Mouse (Mus musculus) MEL (cell line): ENCODE results near the gene Hist1h2bc. TPM values are rescaled to one million over a fixed set of nuclear protein-coding genes. Genes with fewer than 3 reads are reported as not detected.

Source experiments
- DNase-seq: peaks from one replicate; pipeline ENCODE4 v3.0.0; 2011; ENCODE audit warnings: low read depth, low spot score
- H3K27ac ChIP-seq: 2 replicates; pipeline ENCODE4 v1.5.1; 2012; ENCODE audit warnings: low read depth, mild to moderate bottlenecking, control low read depth, low read length, moderate library complexity; ENCODE audit not compliant: control insufficient read depth
- H3K27me3 ChIP-seq, 2 experiments: fragments of 150-350 bp in 1 of 2; sonication (generic) in 1 of 2; 2 replicates each; pipeline ENCODE4 v1.6.1; 2012; ENCODE audit warnings: low read length in 2 of 2, mild to moderate bottlenecking in 2 of 2, improper control_type of control experiment in 1 of 2, moderate library complexity in 1 of 2; ENCODE audit not compliant: insufficient read depth in 2 of 2, control insufficient read depth in 1 of 2
- H3K36me3 ChIP-seq, 2 experiments: 2 replicates each; pipeline ENCODE4 v1.6.1; 2012 to 2014; ENCODE audit warnings: low read length in 2 of 2, improper control_type of control experiment in 1 of 2, inconsistent platforms in 1 of 2, mild to moderate bottlenecking in 1 of 2; ENCODE audit not compliant: insufficient read depth in 2 of 2, control insufficient read depth in 1 of 2
- H3K4me1 ChIP-seq, 2 experiments: fragments of 150-350 bp in 1 of 2; sonication (generic) in 1 of 2; 2 replicates each; pipeline ENCODE4 v1.6.1; 2012; ENCODE audit warnings: low read length in 2 of 2, improper control_type of control experiment in 1 of 2, mild to moderate bottlenecking in 1 of 2; ENCODE audit not compliant: insufficient read depth in 2 of 2, control insufficient read depth in 1 of 2
- H3K4me3 ChIP-seq, 2 experiments: fragments of 150-350 bp in 1 of 2; sonication (generic) in 1 of 2; 2 replicates each; pipeline ENCODE4 v1.5.1; 2012; ENCODE audit warnings: low read depth in 2 of 2, low read length in 2 of 2, mild to moderate bottlenecking in 2 of 2, moderate library complexity in 2 of 2, control low read depth in 1 of 2, improper control_type of control experiment in 1 of 2; ENCODE audit not compliant: control insufficient read depth in 1 of 2, insufficient read depth in 1 of 2
- H3K79me2 ChIP-seq: 2 replicates; pipeline ENCODE4 v1.6.1; 2012; ENCODE audit warnings: mild to moderate bottlenecking, low read length, moderate library complexity; ENCODE audit not compliant: control insufficient read depth, poor library complexity, insufficient read depth
- H3K9ac ChIP-seq: 2 replicates; pipeline ENCODE4 v1.6.1; 2012; ENCODE audit warnings: low read depth, mild to moderate bottlenecking, control low read depth, low read length, moderate library complexity; ENCODE audit not compliant: control insufficient read depth, poor library complexity, severe bottlenecking
- H3K9me3 ChIP-seq: fragments of 150-350 bp; sonication (generic); replicated peaks from 2 replicates; pipeline ENCODE4 v1.6.1; 2012; ENCODE audit warnings: mild to moderate bottlenecking, low read length, improper control_type of control experiment, moderate library complexity; ENCODE audit not compliant: insufficient read depth
- CHD2 ChIP-seq: IDR thresholded peaks from 2 replicates; pipeline ENCODE4 v1.6.1; 2011; ENCODE audit warnings: low read length, improper control_type of control experiment
- CTCF ChIP-seq, 3 experiments: IDR thresholded peaks in 2 of 3; conservative IDR thresholded peaks in 1 of 3; 2 replicates each; pipeline ENCODE4 v1.5.1; 2011 to 2012; ENCODE audit warnings: low read length in 3 of 3, low read depth in 2 of 3, mild to moderate bottlenecking in 2 of 3, improper control_type of control experiment in 1 of 3, inconsistent platforms in 1 of 3, mixed read lengths in 1 of 3, moderate library complexity in 1 of 3; ENCODE audit not compliant: control insufficient read depth in 1 of 3, insufficient read depth in 1 of 3, poor library complexity in 1 of 3, severe bottlenecking in 1 of 3
- E2F4 ChIP-seq: IDR thresholded peaks from 2 replicates; pipeline ENCODE4 v1.6.1; 2011; ENCODE audit warnings: low read depth, low read length, improper control_type of control experiment, borderline replicate concordance
- GATA1 ChIP-seq: IDR thresholded peaks from 2 replicates; pipeline ENCODE4 v1.6.1; 2011; ENCODE audit warnings: low read depth, low read length, improper control_type of control experiment
- JUND ChIP-seq: IDR thresholded peaks from 2 replicates; pipeline ENCODE4 v1.6.1; 2011; ENCODE audit warnings: low read depth, mild to moderate bottlenecking, improper control_type of control experiment, low read length
- KAT2A ChIP-seq: conservative IDR thresholded peaks from 2 replicates; pipeline ENCODE4 v1.6.1; 2012; ENCODE audit warnings: low read depth, low read length, improper control_type of control experiment, inconsistent platforms
- MYB ChIP-seq: IDR thresholded peaks from 2 replicates; pipeline ENCODE4 v1.6.1; 2011; ENCODE audit warnings: mild to moderate bottlenecking, low read depth, low read length, improper control_type of control experiment
- NRF1 ChIP-seq: IDR thresholded peaks from 2 replicates; pipeline ENCODE4 v1.6.1; 2014; ENCODE audit warnings: low read depth, mild to moderate bottlenecking, inconsistent platforms, low read length, improper control_type of control experiment, moderate library complexity; ENCODE audit not compliant: poor library complexity, insufficient read depth, severe bottlenecking
- POLR2AphosphoS2 ChIP-seq: IDR thresholded peaks from 2 replicates; pipeline ENCODE4 v1.6.1; 2011; ENCODE audit warnings: low read length, improper control_type of control experiment
- POLR2AphosphoS5 ChIP-seq: IDR thresholded peaks from 2 replicates; pipeline ENCODE4 v1.6.1; 2012; ENCODE audit warnings: low read depth, borderline replicate concordance, mild to moderate bottlenecking, inconsistent platforms, low read length, moderate library complexity, mixed read lengths
- TBP ChIP-seq: IDR thresholded peaks from 2 replicates; pipeline ENCODE4 v1.8.0; 2011; ENCODE audit warnings: low read depth, low read length, improper control_type of control experiment
- UBTF ChIP-seq: IDR thresholded peaks from 2 replicates; pipeline ENCODE4 v1.6.1; 2012; ENCODE audit warnings: low read depth, mild to moderate bottlenecking, inconsistent platforms, low read length, improper control_type of control experiment, moderate library complexity, borderline replicate concordance; ENCODE audit not compliant: insufficient read depth
- ZKSCAN1 ChIP-seq: IDR thresholded peaks from 2 replicates; pipeline ENCODE4 v1.6.1; 2012; ENCODE audit warnings: low read depth, mild to moderate bottlenecking, inconsistent platforms, low read length, improper control_type of control experiment, moderate library complexity
- polyA plus RNA-seq, 2 experiments: library from polyadenylated mRNA; stranded (reverse) in 1 of 2; unstranded in 1 of 2; fragments of >175 nt in 1 of 2; fragments of >200 nt in 1 of 2; gene quantifications; 2 replicates each; pipeline versions ENCODE4 v1.2.1 to v1.2.4; 2012; ENCODE audit warnings: low replicate concordance in 2 of 2, low read depth in 1 of 2; ENCODE audit not compliant: insufficient read length in 2 of 2, insufficient read depth in 1 of 2, missing spikeins in 1 of 2
- total RNA-seq: library from RNA; depleted of rRNA; stranded (reverse); fragments of 300-350 nt; gene quantifications from 2 replicates; pipeline ENCODE4 v1.2.3, GENCODE M21; 2012

Hist1h2bc gene
- total and polyA plus RNA-seq, 3 experiments, result 3.1 to 694 TPM; not detected in 1

DNA sequence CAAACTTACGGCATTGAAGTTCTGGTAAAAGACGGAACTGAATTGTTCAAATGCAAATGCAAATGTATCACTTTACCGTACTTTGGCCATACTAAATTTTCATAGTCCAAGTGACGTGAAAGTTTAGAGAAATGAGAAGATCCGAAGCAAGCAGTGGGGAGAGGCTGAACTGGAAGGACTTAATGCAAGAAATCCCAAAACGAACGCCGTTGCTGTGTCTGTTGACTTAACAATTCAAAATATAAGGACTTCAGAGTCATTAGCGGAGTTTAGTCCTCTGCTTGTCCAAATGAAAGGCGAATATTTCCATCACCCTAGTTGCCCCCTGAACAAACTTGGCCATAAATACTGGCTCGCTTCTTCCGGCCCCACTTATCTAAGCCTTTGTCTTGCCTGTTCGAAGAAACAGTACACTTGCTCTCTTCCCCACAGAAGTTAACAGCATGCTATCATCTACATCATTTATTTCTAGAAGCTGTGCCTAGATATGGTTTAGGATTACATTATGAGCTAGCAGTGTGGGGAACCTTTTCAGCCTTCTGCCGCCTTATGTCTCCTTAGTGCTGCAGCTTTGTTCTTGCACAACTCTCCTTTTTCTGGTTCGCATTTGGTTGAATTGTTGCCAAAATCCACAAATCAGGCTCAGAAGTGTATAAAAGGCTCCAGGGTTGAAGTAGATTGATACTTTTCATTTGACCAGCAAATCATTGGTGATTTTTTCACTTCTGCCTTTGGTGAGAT lies 1.3 kb downstream of the Hist1h2bc start (continued):
- no peak for TF ChIP-seq CTCF (IDR thresholded peaks at IDR 0.05 in 2 of 3, conservative IDR thresholded peaks at IDR 0.05 in 1 of 3; ENCODE audit: control insufficient read depth in 1 of 3, insufficient read depth in 1 of 3, low read depth in 2 of 3, low read length in 3 of 3, poor library complexity in 1 of 3, severe bottlenecking in 1 of 3)

DNA sequence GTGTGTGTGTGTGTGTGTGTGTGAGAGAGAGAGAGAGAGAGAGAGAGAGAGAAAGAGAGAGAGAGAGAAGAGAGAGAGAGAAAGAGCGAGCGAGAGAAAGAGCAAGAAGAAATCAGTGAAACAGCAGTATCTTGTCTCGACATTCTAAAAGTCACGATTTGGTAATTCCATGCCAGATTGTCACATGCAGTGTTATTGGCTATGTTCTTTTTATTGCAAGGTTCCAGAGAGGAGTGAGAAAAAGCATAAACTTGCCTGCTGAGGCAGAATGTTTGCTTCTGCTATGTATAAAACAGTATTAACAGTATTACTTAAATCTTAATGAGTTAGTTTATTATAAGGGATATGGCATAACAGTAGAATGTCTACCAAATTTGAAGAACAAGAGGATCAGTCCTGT lies 2.0 kb downstream of the Hist1h2bc start:
- H3K4me3 ChIP-seq, result peak overlapping the region; percentile 25 to 48
- TF ChIP-seq TBP (0 out of 2 replicates have a peak, but pooled peaks have one; percentile 3), CHD2 (no peak)
- TF ChIP-seq, all 39 proteins: peak for 1
- H3K27me3 ChIP-seq, result no peaks in the 10 kb centered on the region
- H3K9ac ChIP-seq, result peak overlapping the region; percentile 71
- H3K79me2 ChIP-seq, result no peaks in the 10 kb centered on the region; the same call in 1 of the 2 replicates
- peaks cover 0 to 20% of the 10 kb centered on the region in 2 experiments; a peak in 2 of 4 replicates for H3K4me1 ChIP-seq
- peaks cover 0 to 21% of the 10 kb centered on the region in 2 experiments; a peak in 2 of 4 replicates for H3K36me3 ChIP-seq
- DNase-seq, result peak; percentile 53
- no peaks in the 10 kb centered on the region for H3K9me3 ChIP-seq
- H3K27ac ChIP-seq, result peak overlapping the region; percentile 92

DNA sequence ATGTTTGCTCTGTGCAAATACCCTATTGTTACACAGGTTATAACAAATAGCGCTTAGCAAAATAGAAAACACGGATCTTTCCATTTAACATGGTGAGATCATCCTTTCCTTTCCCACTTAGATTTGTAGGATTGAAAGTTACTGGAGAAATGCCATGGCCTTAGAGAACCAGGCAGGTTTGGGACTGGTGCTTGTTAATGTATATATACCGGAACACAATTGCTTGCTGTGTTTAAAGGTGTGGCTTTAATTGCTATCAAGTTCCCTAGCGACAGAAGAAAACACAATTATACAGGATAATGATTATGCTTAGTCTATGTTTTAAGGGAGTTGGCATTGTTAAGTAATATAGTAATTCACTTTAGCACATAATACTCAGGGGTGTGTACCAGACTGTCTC lies 3.2 kb downstream of the Hist1h2bc start:
- DNase-seq, result no peak
- H3K4me3 ChIP-seq, result no peak overlapping the region
- H3K9me3 ChIP-seq, result no peaks in the 10 kb centered on the region
- no peak overlapping the region for H3K27ac ChIP-seq
- H3K9ac ChIP-seq, result no peak overlapping the region
- TF ChIP-seq MYB, result no peak
- TF ChIP-seq ZKSCAN1, result no peak
- TF ChIP-seq POLR2AphosphoS5, result no peak
- TF ChIP-seq POLR2AphosphoS2, result no peak
- no peaks in the 10 kb centered on the region; the same call in 1 of the 2 replicates for H3K79me2 ChIP-seq
- H3K27me3 ChIP-seq, result no peaks in the 10 kb centered on the region
- peaks cover 0 to 14% of the 10 kb centered on the region in 2 experiments; a peak in 2 of 4 replicates for H3K4me1 ChIP-seq
- H3K36me3 ChIP-seq, result peaks cover 0 to 15% of the 10 kb centered on the region in 2 experiments; a peak in 2 of 4 replicates

DNA sequence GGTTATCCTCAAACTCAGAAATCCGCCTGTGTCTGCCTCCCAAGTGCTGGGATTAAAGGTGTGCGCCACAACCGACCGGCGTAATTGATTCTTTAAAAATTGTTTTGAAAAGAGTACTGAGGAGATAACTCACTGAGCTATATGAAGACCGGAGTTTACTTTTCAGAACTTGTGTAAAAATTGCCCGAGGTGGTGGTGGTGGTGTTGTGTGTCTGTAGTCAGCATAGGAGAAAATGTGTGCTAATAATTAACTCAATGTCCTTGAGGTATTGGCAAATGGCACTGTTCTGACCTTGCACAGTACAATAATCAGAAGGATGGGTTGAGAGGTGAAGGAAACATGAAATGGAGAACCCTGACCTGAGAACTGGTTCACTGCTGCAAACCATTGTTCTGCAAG lies 3.9 kb downstream of the Hist1h2bc start:
- H3K9ac ChIP-seq, result no peak overlapping the region
- no peaks in the 10 kb centered on the region for H3K27me3 ChIP-seq
- H3K36me3 ChIP-seq, result peaks cover 0 to 12% of the 10 kb centered on the region in 2 experiments; a peak in 2 of 4 replicates
- H3K27ac ChIP-seq, result no peak overlapping the region
- no peak for TF ChIP-seq TBP
- TF ChIP-seq UBTF, result no peak
- TF ChIP-seq GATA1, result no peak
- TF ChIP-seq POLR2AphosphoS5, result no peak
- no peak for TF ChIP-seq KAT2A
- no peak for TF ChIP-seq POLR2AphosphoS2
- TF ChIP-seq CTCF (IDR thresholded peaks at IDR 0.05 in 2 of 3, conservative IDR thresholded peaks at IDR 0.05 in 1 of 3; ENCODE audit: control insufficient read depth in 1 of 3, insufficient read depth in 1 of 3, low read depth in 2 of 3, low read length in 3 of 3, poor library complexity in 1 of 3, severe bottlenecking in 1 of 3), result no peak
- no peak for TF ChIP-seq JUND
- no peak for TF ChIP-seq E2F4
- TF ChIP-seq NRF1, result no peak
- TF ChIP-seq, all 39 proteins: peak for 0
- Histone ChIP-seq H3K4me3 (no peak overlapping the region), H3K4me1 (peaks cover 0 to 11% of the 10 kb centered on the region in 2 experiments; a peak in 2 of 4 replicates), H3K9me3 (no peaks in the 10 kb centered on the region), H3K79me2 (no peaks in the 10 kb centered on the region; the same call in 1 of the 2 replicates)
- no peak for DNase-seq
